Mouse (Mus musculus) lung, postnatal 0 days (tissue): ENCODE results near the gene Med13. TPM values are rescaled to one million over a fixed set of nuclear protein-coding genes. Genes with fewer than 3 reads are reported as not detected.

Experiments
- ATAC-seq: fragments of 200-750 bp; cut with Nextera tagmentation; 2 replicates; pipeline ENCODE4 v1.8.0; 2017; ENCODE audit warnings: moderate library complexity
- DNase-seq: peaks from one replicate; pipeline ENCODE4 v3.0.0-alpha.2; 2016; ENCODE audit warnings: low spot score
- H3K27ac ChIP-seq: fragments of 300-500 bp; sonication (generic); 2 replicates; pipeline ENCODE4 v1.5.1; 2014; ENCODE audit warnings: antibody characterized with exemption, mild to moderate bottlenecking, low read length, mixed read lengths
- H3K27me3 ChIP-seq: fragments of 300-500 bp; sonication (generic); replicated peaks from 2 replicates; pipeline ENCODE4 v1.6.1; 2014; ENCODE audit warnings: low read length, mixed read lengths; ENCODE audit not compliant: insufficient read depth
- H3K36me3 ChIP-seq: fragments of 300-500 bp; sonication (generic); 2 replicates; pipeline ENCODE4 v1.6.1; 2014; ENCODE audit warnings: low read length, mixed read lengths; ENCODE audit not compliant: insufficient read depth
- H3K4me1 ChIP-seq: fragments of 300-500 bp; sonication (generic); 2 replicates; pipeline ENCODE4 v1.6.1; 2014; ENCODE audit warnings: antibody characterized with exemption, low read depth, low read length, mixed read lengths; ENCODE audit not compliant: insufficient read depth
- H3K4me2 ChIP-seq: fragments of 300-500 bp; sonication (generic); replicated peaks from 2 replicates; pipeline ENCODE4 v1.6.1; 2014; ENCODE audit warnings: low read depth, mild to moderate bottlenecking, low read length, moderate library complexity, mixed read lengths
- H3K4me3 ChIP-seq: fragments of 300-500 bp; sonication (generic); 2 replicates; pipeline ENCODE4 v1.5.1; 2014; ENCODE audit warnings: low read depth, low read length
- H3K9ac ChIP-seq: fragments of 300-500 bp; sonication (generic); replicated peaks from 2 replicates; pipeline ENCODE4 v1.6.1; 2014; ENCODE audit warnings: low read depth, mild to moderate bottlenecking
- H3K9me3 ChIP-seq: fragments of 300-500 bp; sonication (generic); 2 replicates; pipeline ENCODE4 v1.6.1; 2016; ENCODE audit warnings: low read length, mixed read lengths
- CTCF ChIP-seq: IDR thresholded peaks from 2 replicates; pipeline ENCODE4 v1.5.1; 2016; ENCODE audit warnings: antibody characterized with exemption, mild to moderate bottlenecking
- EP300 ChIP-seq: IDR thresholded peaks from 2 replicates; pipeline ENCODE4 v1.6.1; 2016; ENCODE audit warnings: antibody characterized with exemption, mild to moderate bottlenecking, control low read depth
- WGBS: fragments of 180-500 bp; shearing (Covaris S2); extraction: QIAGEN DNeasy Blood & Tissue Kit; methylation state at CpG from one replicate; pipeline ENCODE4 v1.1.7; 2014; 5-methylcytosine and 5-hydroxymethylcytosine counted together
- polyA plus RNA-seq: library from polyadenylated mRNA; unstranded; fragments of >200 nt; fragmentation: Nextera tagmentation; extraction: Ambion mirVana; gene quantifications from 2 replicates; pipeline ENCODE4 v1.2.1, GENCODE M21; 2015

The Med13 gene
- polyA plus RNA-seq, 1 experiment from 2014 or later: 5.8 TPM

DNA sequence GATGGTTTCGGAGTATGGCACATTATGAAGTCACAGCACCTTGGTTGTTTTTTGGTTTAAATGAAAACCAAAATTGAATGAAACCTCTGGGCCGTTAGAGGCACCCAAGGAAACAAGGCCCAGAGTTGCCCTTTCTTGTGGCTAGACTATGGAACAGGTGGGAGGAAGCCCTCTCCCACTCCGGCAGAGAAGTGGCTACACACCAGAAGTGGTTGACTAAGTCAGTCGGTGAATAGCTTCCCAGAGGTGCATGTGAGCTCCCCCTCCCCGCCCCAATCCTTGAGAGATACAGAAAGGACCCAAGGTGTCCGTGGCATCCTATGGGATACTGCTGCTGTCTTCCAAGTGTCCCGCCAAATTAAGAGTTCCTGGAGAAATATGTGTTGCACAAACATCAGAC, 13.9 kb upstream of the Med13 start:
- Histone ChIP-seq H3K9me3 (no peaks in the 10 kb centered on the region), H3K9ac (no peak overlapping the region), H3K27me3 (no peaks in the 10 kb centered on the region), H3K27ac (no peak overlapping the region), H3K4me2 (no peak overlapping the region), H3K4me3 (no peak overlapping the region), H3K4me1 (no peaks in the 10 kb centered on the region), H3K36me3 (no peaks in the 10 kb centered on the region)
- DNase-seq (no peak), ATAC-seq (no peak)
- TF ChIP-seq CTCF: no peak
- TF ChIP-seq EP300: no peak
- WGBS: 66% methylated on average over 7 of the region's 7 CpGs

DNA sequence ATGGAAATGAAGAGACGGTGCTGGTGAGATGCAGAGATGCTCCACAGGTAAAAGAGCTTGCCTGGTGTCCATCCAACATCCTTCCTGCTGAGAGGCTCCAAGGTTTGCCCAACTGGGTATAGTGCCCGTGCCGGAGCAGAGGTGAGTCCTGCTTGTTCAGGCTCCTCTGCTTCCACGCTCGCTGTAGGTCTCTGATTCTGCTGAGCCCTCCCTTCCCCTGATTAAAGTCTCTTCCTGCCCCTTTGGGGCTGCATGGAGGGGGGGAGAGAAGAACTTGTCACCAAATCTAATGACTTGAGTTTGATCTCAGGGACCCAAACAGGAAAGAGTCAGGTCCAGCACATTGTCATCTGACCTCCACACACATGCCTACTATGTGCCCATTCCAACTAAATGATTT, 12.5 kb upstream of the Med13 start:
- ATAC-seq (no peak), DNase-seq (no peak)
- no peak overlapping the region for H3K27ac ChIP-seq
- H3K4me1 ChIP-seq: no peaks in the 10 kb centered on the region
- H3K4me3 ChIP-seq: no peak overlapping the region
- H3K36me3 ChIP-seq: no peaks in the 10 kb centered on the region
- no peak for TF ChIP-seq EP300
- no peak for TF ChIP-seq CTCF
- H3K9ac ChIP-seq: no peak overlapping the region
- no peaks in the 10 kb centered on the region for H3K27me3 ChIP-seq
- WGBS: 93% methylated on average over 5 of the region's 5 CpGs
- no peak overlapping the region for H3K4me2 ChIP-seq
- H3K9me3 ChIP-seq: no peaks in the 10 kb centered on the region

- DNase-seq (no peak), ATAC-seq (no peak)
- Histone ChIP-seq H3K4me1 (no peaks in the 10 kb centered on the region), H3K9me3 (no peaks in the 10 kb centered on the region), H3K4me3 (no peak overlapping the region), H3K9ac (no peak overlapping the region), H3K27me3 (no peaks in the 10 kb centered on the region), H3K36me3 (no peaks in the 10 kb centered on the region), H3K27ac (no peak overlapping the region), H3K4me2 (no peak overlapping the region)
- TF ChIP-seq CTCF (no peak), EP300 (no peak)
- whole genome bisulfite sequencing: 44% methylated on average over 5 of the region's 5 CpGs
These were observed 11.6 kb upstream of the Med13 start for GRCm38 (mm10) chr11:86369003-86369402.

- Histone ChIP-seq H3K9me3 (no peaks in the 10 kb centered on the region), H3K9ac (no peak overlapping the region), H3K4me1 (no peaks in the 10 kb centered on the region), H3K4me3 (no peak overlapping the region), H3K27ac (no peak overlapping the region), H3K27me3 (no peaks in the 10 kb centered on the region), H3K36me3 (no peaks in the 10 kb centered on the region), H3K4me2 (no peak overlapping the region)
- no peak for ATAC-seq
- DNase-seq: no peak
- 62% methylated on average over 5 of the region's 5 CpGs for WGBS
- no peak for TF ChIP-seq EP300
- no peak for TF ChIP-seq CTCF
These were observed 7.5 kb upstream of the Med13 start for GRCm38 (mm10) chr11:86364709-86365452.

DNA sequence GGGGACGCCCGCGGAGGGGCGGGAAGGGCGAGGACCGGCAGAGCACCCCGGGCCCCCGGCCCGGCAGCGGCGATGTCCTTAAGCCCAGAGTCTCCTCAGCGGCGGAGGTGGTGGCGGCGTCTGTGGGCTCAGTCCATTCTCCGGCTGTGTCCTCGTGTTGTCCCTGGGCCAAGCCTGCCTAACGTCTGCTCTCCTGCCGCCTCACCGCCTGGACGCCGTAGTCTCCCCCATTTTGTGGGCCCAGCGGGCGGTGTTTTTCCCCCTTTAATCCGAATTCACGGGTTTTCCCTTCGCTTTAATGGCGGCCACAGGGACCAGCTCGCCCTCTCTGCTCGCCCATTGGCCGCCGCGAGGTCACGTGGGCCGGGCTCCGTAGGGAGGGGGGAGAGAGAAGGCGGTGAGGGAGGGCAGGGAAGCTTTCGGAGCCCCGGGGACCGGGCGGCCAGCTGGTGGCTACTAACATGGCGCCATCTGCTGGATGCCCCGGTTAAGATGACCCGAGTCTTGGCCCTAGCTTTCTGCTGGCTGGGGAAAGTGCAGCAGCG, 654 bp upstream of the Med13 start:
- 1% methylated on average over 42 of the region's 45 CpGs for WGBS
- Histone ChIP-seq H3K4me3 (peak overlapping the region; percentile 77), H3K36me3 (no peaks in the 10 kb centered on the region; the same call in 1 of the 2 replicates), H3K27me3 (no peaks in the 10 kb centered on the region), H3K9me3 (no peaks in the 10 kb centered on the region), H3K4me1 (peaks cover 5% of the 10 kb centered on the region; the same call in 1 of the 2 replicates), H3K27ac (peak overlapping the region; percentile 96), H3K9ac (peak overlapping the region; percentile 87), H3K4me2 (peak overlapping the region; percentile 70)
- TF ChIP-seq EP300 (0 out of 2 replicates have a peak, but pooled peaks have one; percentile 19), CTCF (peak; percentile 84)
- ATAC-seq (peak; percentile 98), DNase-seq (peak; percentile 99)

- ATAC-seq: no peak
- peak; percentile 76 for DNase-seq
- Histone ChIP-seq H3K4me2 (peak overlapping the region; percentile 70), H3K9ac (peak overlapping the region; percentile 87), H3K27me3 (no peaks in the 10 kb centered on the region), H3K9me3 (no peaks in the 10 kb centered on the region), H3K4me1 (peaks cover 8% of the 10 kb centered on the region; the same call in 1 of the 2 replicates), H3K4me3 (peak overlapping the region; percentile 77), H3K36me3 (no peaks in the 10 kb centered on the region; the same call in 1 of the 2 replicates), H3K27ac (peak overlapping the region; percentile 96)
- TF ChIP-seq CTCF: no peak
- no peak for TF ChIP-seq EP300
- under 1% methylated on average over 13 of the region's 13 CpGs for WGBS
These were observed 1.2 kb downstream of the Med13 start for GRCm38 (mm10) chr11:86356007-86356853.
